ENCODE assay signal across 13 mouse cellular contexts in the genomic region with DNA sequence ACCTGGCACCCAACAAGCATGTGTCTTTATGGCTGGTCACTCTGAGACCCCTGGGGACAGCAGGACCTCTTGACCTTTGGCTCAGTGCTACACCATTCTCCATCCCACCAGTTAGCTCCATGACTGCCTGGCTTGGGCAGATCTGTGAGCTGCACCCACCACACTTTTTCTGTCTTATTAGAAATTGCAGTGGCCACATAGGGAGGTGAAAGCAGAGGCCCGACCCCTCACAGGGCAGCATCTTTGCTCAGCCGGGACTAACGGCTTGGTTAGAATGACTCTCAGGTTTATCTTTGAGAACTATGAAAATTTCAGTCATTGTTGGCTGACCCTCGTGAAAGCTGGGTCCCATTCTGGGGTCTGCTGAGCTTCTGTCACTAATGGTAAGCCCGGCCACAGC. TPM values are rescaled to one million over a fixed set of nuclear protein-coding genes. Genes with fewer than 3 reads are reported as not detected.
DNase-seq lines count a peak whose midpoint lies in the region; ATAC-seq and TF ChIP-seq lines count a peak whose summit lies in the region.
"Had no signal": no experiment of that assay in that cellular context is flagged by ENCODE, and none has a peak within 500 bp of the region (broad histone marks: within the 10 kb centered on the region; RNA-seq: fewer than 3 reads in every experiment).

No protein-coding gene starts in this region.

- H3K4me1 ChIP-seq in heart, embryonic 11.5 days (ENCODE audit: control insufficient read depth, insufficient read depth, low read length) = peaks cover 17% of the 10 kb centered on the region
- 0 out of 2 replicates have a peak, but pooled peaks cover 4% of the 10 kb centered on the region for H3K4me1 ChIP-seq in kidney, postnatal 0 days (replicated peaks; ENCODE audit: insufficient read depth, low read length)
- H3K4me1 ChIP-seq in CH12.LX (ENCODE audit: control insufficient read depth in 1 of 2, insufficient read depth in 2 of 2) = peaks cover 30 to 88% of the 10 kb centered on the region in 2 experiments
- H3K4me1 ChIP-seq in liver, embryonic 15.5 days (replicated peaks) = peaks cover 26% of the 10 kb centered on the region
- H3K4me1 ChIP-seq in thymus, adult 2 months (replicated peaks; ENCODE audit: control insufficient read depth, insufficient read depth, low read length) = peaks cover 2% of the 10 kb centered on the region; the same call in 1 of the 2 replicates
- H3K4me1 ChIP-seq: forebrain, embryonic 13.5 days had no signal

- no peaks in the 10 kb centered on the region for H3K9me3 ChIP-seq in heart, embryonic 11.5 days (replicated peaks; ENCODE audit: control insufficient read depth, low read length)
- no peaks in the 10 kb centered on the region for H3K9me3 ChIP-seq in kidney, postnatal 0 days (replicated peaks; ENCODE audit: low read length)
- no peaks in the 10 kb centered on the region for H3K9me3 ChIP-seq in CH12.LX (replicated peaks; ENCODE audit: low read length)
- no peaks in the 10 kb centered on the region for H3K9me3 ChIP-seq in liver, embryonic 15.5 days (replicated peaks)
- H3K9me3 ChIP-seq: forebrain, embryonic 13.5 days; hindbrain, embryonic 10.5 days; limb, embryonic 15.5 days; midbrain, embryonic 13.5 days had no signal

- TF ChIP-seq POLR2A in CH12.LX (IDR thresholded peaks at IDR 0.05; ENCODE audit: low read depth, low read length) = no peak
- TF ChIP-seq POLR2A in thymus, adult 2 months (IDR thresholded peaks at IDR 0.05; ENCODE audit: control insufficient read depth, extremely low read depth, insufficient read depth, low read length, poor library complexity) = no peak

- no peaks in the 10 kb centered on the region for H3K27me3 ChIP-seq in heart, embryonic 11.5 days (ENCODE audit: control insufficient read depth, insufficient read depth, low read length)
- no peaks in the 10 kb centered on the region for H3K27me3 ChIP-seq in kidney, postnatal 0 days (ENCODE audit: insufficient read depth, low read length)
- no peaks in the 10 kb centered on the region for H3K27me3 ChIP-seq in CH12.LX (replicated peaks)
- H3K27me3 ChIP-seq in liver, embryonic 15.5 days = no peaks in the 10 kb centered on the region
- no peaks in the 10 kb centered on the region for H3K27me3 ChIP-seq in thymus, adult 2 months (ENCODE audit: control insufficient read depth, insufficient read depth, low read length)
- H3K27me3 ChIP-seq: forebrain, embryonic 13.5 days; limb, embryonic 15.5 days; midbrain, embryonic 13.5 days had no signal

- in situ Hi-C loops in CH12.LX (cut with MboI; ENCODE audit: low pct_ligation_motif_present, low pct_unique_long_range_greater_than_20kb, low sequenced_read_pairs) = loop anchor here (5.0 kb wide), 1 partner anchor 35 kb away; no protein-coding TSS in a partner anchor

- no peak for DNase-seq in heart, adult 9 months (ENCODE audit: low spot score in 2 of 2)
- DNase-seq in kidney, postnatal 0 days (ENCODE audit: low spot score) = no peak
- DNase-seq in kidney, adult 18-20 months = no peak
- no peak for DNase-seq in CH12.LX (ENCODE audit: extremely low read depth)
- DNase-seq in left cerebral cortex, postnatal 36 days (ENCODE audit: low spot score in 2 of 2) = no peak
- DNase-seq in thymus, adult 2 months = no peak

- H3K9ac ChIP-seq in heart, embryonic 11.5 days (ENCODE audit: low read depth, low read length) = no peak overlapping the region
- H3K9ac ChIP-seq in kidney, postnatal 0 days (ENCODE audit: low read depth, low read length) = no peak overlapping the region
- no peak overlapping the region for H3K9ac ChIP-seq in CH12.LX (ENCODE audit: insufficient read depth, low read depth)
- no peak overlapping the region for H3K9ac ChIP-seq in liver, embryonic 15.5 days
- H3K9ac ChIP-seq: forebrain, embryonic 13.5 days; limb, embryonic 15.5 days; midbrain, embryonic 13.5 days had no signal

- H3K4me2 ChIP-seq in heart, embryonic 11.5 days = peak overlapping the region; percentile 20; the same call in 1 of the 2 replicates
- H3K4me2 ChIP-seq in kidney, postnatal 0 days (ENCODE audit: low read length) = no peak overlapping the region
- H3K4me2 ChIP-seq in CH12.LX (ENCODE audit: insufficient read depth, low read depth, poor library complexity, severe bottlenecking) = 0 out of 2 replicates have a peak overlapping the region, but pooled peaks have one; percentile 60
- H3K4me2 ChIP-seq in liver, embryonic 15.5 days = peak overlapping the region; percentile 27; the same call in 1 of the 2 replicates
- H3K4me2 ChIP-seq: forebrain, embryonic 13.5 days; limb, embryonic 15.5 days; midbrain, embryonic 13.5 days had no signal

- no peak for TF ChIP-seq EP300 in CH12.LX (IDR thresholded peaks at IDR 0.05; ENCODE audit: low read length)

- no peak overlapping the region for H3K27ac ChIP-seq in heart, embryonic 11.5 days (ENCODE audit: low read depth, low read length)
- H3K27ac ChIP-seq in kidney, postnatal 0 days = no peak overlapping the region
- H3K27ac ChIP-seq in CH12.LX (ENCODE audit: insufficient read depth, low read depth) = no peak overlapping the region
- H3K27ac ChIP-seq in liver, embryonic 15.5 days (replicated peaks) = peak overlapping the region; percentile 22; the same call in 1 of the 2 replicates
- H3K27ac ChIP-seq in thymus, adult 2 months (ENCODE audit: control insufficient read depth, insufficient read depth, low read length) = no peak overlapping the region
- H3K27ac ChIP-seq: forebrain, embryonic 13.5 days; hindbrain, embryonic 10.5 days; left cerebral cortex, adult 2 months; limb, embryonic 15.5 days; midbrain, embryonic 13.5 days had no signal

- WGBS in heart, embryonic 11.5 days (ENCODE audit: insufficient replicate concordance) = 63% methylated on average over 5 of the region's 5 CpGs
- 68% methylated on average over 5 of the region's 5 CpGs for WGBS in kidney, postnatal 0 days
- 34% methylated on average over 5 of the region's 5 CpGs for WGBS in liver, embryonic 15.5 days (ENCODE audit: insufficient replicate concordance)
- WGBS in thymus, adult 2 months = 93% methylated on average over 5 of the region's 5 CpGs

- H3K36me3 ChIP-seq in heart, embryonic 11.5 days (ENCODE audit: control insufficient read depth, insufficient read depth, low read length) = no peaks in the 10 kb centered on the region
- no peaks in the 10 kb centered on the region; the same call in 1 of the 2 replicates for H3K36me3 ChIP-seq in kidney, postnatal 0 days (ENCODE audit: insufficient read depth, low read length)
- peaks cover 9 to 62% of the 10 kb centered on the region in 2 experiments for H3K36me3 ChIP-seq in CH12.LX (replicated peaks in 1 of 2; ENCODE audit: control insufficient read depth in 1 of 2, insufficient read depth in 1 of 2, low read length in 1 of 2)
- H3K36me3 ChIP-seq in liver, embryonic 15.5 days (replicated peaks) = no peaks in the 10 kb centered on the region
- H3K36me3 ChIP-seq in thymus, adult 2 months (ENCODE audit: control insufficient read depth, insufficient read depth, low read length) = peaks cover 14% of the 10 kb centered on the region

- no peak for ATAC-seq in heart, embryonic 11.5 days (replicated peaks; ENCODE audit: insufficient number of reproducible peaks, low FRiP score, low TSS enrichment)
- ATAC-seq in kidney, postnatal 0 days (replicated peaks; ENCODE audit: low FRiP score, low read depth) = 0 out of 2 replicates have a peak, but pooled peaks have one; percentile 26
- no peak for ATAC-seq in liver, embryonic 15.5 days (ENCODE audit: insufficient read depth)

- TF ChIP-seq CTCF in kidney, postnatal 0 days (IDR thresholded peaks at IDR 0.05; ENCODE audit: low read depth) = no peak
- TF ChIP-seq CTCF in CH12.LX (conservative IDR thresholded peaks at IDR 0.05 in 1 of 2, IDR thresholded peaks at IDR 0.05 in 1 of 2; ENCODE audit: low read depth in 2 of 2, low read length in 2 of 2) = no peak
- no peak for TF ChIP-seq CTCF in thymus, adult 2 months (IDR thresholded peaks at IDR 0.05; ENCODE audit: borderline replicate concordance, control insufficient read depth, extremely low read depth, insufficient read depth, low read length, poor library complexity)

- dilution Hi-C loops in CH12.LX (cut with MboI; ENCODE audit: extremely low pct_ligation_motif_present, extremely low pct_unique_long_range_greater_than_20kb, low sequenced_read_pairs) = no loop called here

- no peak for TF ChIP-seq RAD21 in CH12.LX (IDR thresholded peaks at IDR 0.05; ENCODE audit: low read depth, low read length)

- intact Hi-C loops in left cerebral cortex, postnatal 36 days (cut with DNase I) = loop anchor here (2.0 to 10.0 kb wide), 3 partner anchors 40 to 278 kb away; no protein-coding TSS in a partner anchor

- no peak overlapping the region for H3K4me3 ChIP-seq in heart, embryonic 11.5 days (ENCODE audit: low read depth, low read length)
- no peak overlapping the region for H3K4me3 ChIP-seq in kidney, postnatal 0 days (replicated peaks; ENCODE audit: low read depth, low read length)
- H3K4me3 ChIP-seq in CH12.LX (replicated peaks in 1 of 3; ENCODE audit: low read depth in 2 of 3, low read length in 2 of 3, poor library complexity in 1 of 3) = no peak overlapping the region
- no peak overlapping the region for H3K4me3 ChIP-seq in liver, embryonic 15.5 days (replicated peaks)
- H3K4me3 ChIP-seq in thymus, adult 2 months (ENCODE audit: control insufficient read depth, insufficient read depth, low read length) = no peak overlapping the region
- H3K4me3 ChIP-seq: forebrain, embryonic 13.5 days; hindbrain, embryonic 10.5 days; left cerebral cortex, adult 2 months; limb, embryonic 15.5 days; midbrain, embryonic 13.5 days had no signal

- no peaks in the 10 kb centered on the region for H3K79me2 ChIP-seq in CH12.LX (replicated peaks; ENCODE audit: control insufficient read depth, extremely low read depth, insufficient read depth, poor library complexity, severe bottlenecking)

TF ChIP-seq in CH12.LX, 34 proteins besides CTCF, POLR2A, EP300 and RAD21 (continues in another document):
- TF ChIP-seq CHD1 (IDR thresholded peaks at IDR 0.05; ENCODE audit: low read depth, low read length) (no peak), E2F4 (IDR thresholded peaks at IDR 0.05; ENCODE audit: insufficient replicate concordance, low read depth, low read length) (no peak), ZC3H11A (IDR thresholded peaks at IDR 0.05; ENCODE audit: low read depth, low read length) (no peak), GABPA (IDR thresholded peaks at IDR 0.05; ENCODE audit: insufficient replicate concordance, low read depth, low read length) (no peak), MAX (IDR thresholded peaks at IDR 0.05; ENCODE audit: low read length) (no peak), JUN (IDR thresholded peaks at IDR 0.05; ENCODE audit: insufficient read depth, low read depth, low read length) (no peak), ZNF384 (IDR thresholded peaks at IDR 0.05; ENCODE audit: low read depth, low read length) (no peak)

RNA-seq across cellular contexts. Expression of gene Sgsm3, which starts 49.3 kb away (rescaled TPM):
- polyA plus RNA-seq in heart, embryonic 11.5 days (2014; fragmentation: Nextera tagmentation; extraction: Ambion mirVana) = 13.6 and 14.2 TPM in 2 replicates
- polyA plus RNA-seq in kidney, postnatal 0 days (2015; fragmentation: Nextera tagmentation; extraction: Ambion mirVana) = 20.1 and 23.5 TPM in 2 replicates
- total RNA-seq in CH12.LX (2012; rRNA removed) (25.5 and 29.5 TPM in 2 replicates), CH12.LX (2014; rRNA removed) (14.4 and 15.5 TPM in 2 replicates)
- polyA plus RNA-seq in CH12.LX (2012; ENCODE audit: insufficient read length, low read depth) = 15.0 and 19.9 TPM in 2 replicates
- 8.3 and 10.6 TPM in 2 replicates for polyA plus RNA-seq in liver, embryonic 15.5 days (2015; fragmentation: Nextera tagmentation; extraction: Ambion mirVana)
- 10 to 100 TPM; 87.8 to 97.0 TPM for total RNA-seq in left cerebral cortex, postnatal 36 days (2021)
- 18.4 and 18.5 TPM in 2 replicates for polyA plus RNA-seq in thymus, adult 2 months (2012; rRNA removed)
